Mouse (Mus musculus): ENCODE measurements around the gene Gm49711.
"Not testable (repeated sequence)": the region's sequence is repeated elsewhere in the genome, so short reads cannot be mapped to it uniquely, and the experiment has no call there.

- TF ChIP-seq CTCF (IDR thresholded peaks at IDR 0.05; ENCODE audit: extremely low read depth, insufficient read depth, insufficient read length, insufficient replicate concordance); POLR2A (IDR thresholded peaks at IDR 0.05; ENCODE audit: low read depth, low read length): not testable (repeated sequence)
These were observed 155.8 kb downstream of the Gm49711 start for GRCm38 (mm10) chr16:92213911-92214310.

Data from spleen, adult 2 months (tissue).